Mouse (Mus musculus): Measurements from ENCODE around the gene Ttll12.

- TF ChIP-seq CTCF (conservative IDR thresholded peaks at IDR 0.05; ENCODE audit: low read length) (no peak), POU5F1 (IDR thresholded peaks at IDR 0.05; ENCODE audit: borderline replicate concordance, low read length) (no peak)
Measured at GRCm38 (mm10) chr15:83546029-83546428, 48.9 kb downstream of the Ttll12 start.
